Mouse (Mus musculus): Measurements from ENCODE around the gene Mterf4. TPM values are rescaled to one million over a fixed set of nuclear protein-coding genes. Genes with fewer than 3 reads are reported as not detected.
"Not testable (repeated sequence)": the region's sequence is repeated elsewhere in the genome, so short reads cannot be mapped to it uniquely, and the experiment has no call there.

Mterf4 gene
- 10 to 100 TPM in 1 of 2 experiments, 1 to 10 TPM in 1; 8.6 to 10.8 TPM for total RNA-seq (2021)
- long read RNA-seq, experiment 1, transcript Mterf4-201 (4 exons, 1,366 nt), result major isoform, 8 of 11 reads
- long read RNA-seq, experiment 1, partial matches to known transcripts, result 0 of 11 reads
- long read RNA-seq, experiment 1, other reads (novel, unspliced or antisense), result 3 of 11 reads
- long read RNA-seq, experiment 2, transcript Mterf4-201 (4 exons, 1,366 nt), result major isoform, 5 of 8 reads
- long read RNA-seq, experiment 2, partial matches to known transcripts, result 0 of 8 reads
- long read RNA-seq, experiment 2, other reads (novel, unspliced or antisense), result 1 of 8 reads

DNA sequence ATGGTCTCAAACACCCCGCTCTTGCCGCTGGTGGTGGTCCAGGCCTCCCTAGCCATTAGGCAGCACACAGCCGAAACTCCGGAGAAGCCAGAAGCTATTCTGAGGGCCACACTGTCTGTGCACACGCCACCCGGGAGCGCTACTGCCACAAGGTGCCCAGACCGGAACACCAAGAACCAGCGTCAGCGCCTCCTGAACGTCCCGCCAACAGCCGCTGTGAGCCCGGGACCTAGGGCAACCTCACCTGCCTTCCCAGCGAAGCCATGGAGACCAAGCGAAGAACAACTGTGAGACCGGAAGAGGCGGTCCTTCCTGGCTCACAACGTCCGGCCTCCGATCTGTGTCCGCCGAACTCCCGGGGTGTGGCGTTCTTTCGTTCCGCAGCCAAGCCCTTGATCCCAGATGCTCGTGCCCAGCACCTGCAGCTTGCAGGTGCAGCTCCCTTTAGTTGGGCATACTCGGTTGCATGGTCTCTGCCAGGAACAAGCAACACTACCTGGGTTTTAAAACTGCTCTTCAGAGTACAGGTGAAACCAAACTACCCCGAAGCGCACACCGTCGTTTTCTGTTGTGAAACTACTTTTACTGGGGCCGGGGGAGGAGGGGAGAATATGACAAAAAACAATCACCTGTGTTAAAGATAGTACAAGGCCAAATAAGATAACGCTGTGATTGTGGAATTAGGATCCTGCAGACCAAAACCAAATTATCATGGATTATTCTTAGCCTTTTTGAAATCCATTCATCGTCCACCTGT lies at the start of gene Mterf4:
Gene Mterf4 (minus strand): TSS at position 335 of the 757 bp plus-strand sequence.
- peak; percentile 70 for DNase-seq

GRCm38 (mm10) chr1:93352724-93353123 lies 47.0 kb upstream of the Mterf4 start:
- no peak for DNase-seq

GRCm38 (mm10) chr1:93349701-93350100 lies 44.0 kb upstream of the Mterf4 start:
- DNase-seq, result no peak

GRCm38 (mm10) chr1:93347176-93347575 lies 41.5 kb upstream of the Mterf4 start:
- DNase-seq, result no peak

- DNase-seq, result peak; percentile 92
These were observed 37.9 kb upstream of the Mterf4 start for GRCm38 (mm10) chr1:93343504-93344047.

DNA sequence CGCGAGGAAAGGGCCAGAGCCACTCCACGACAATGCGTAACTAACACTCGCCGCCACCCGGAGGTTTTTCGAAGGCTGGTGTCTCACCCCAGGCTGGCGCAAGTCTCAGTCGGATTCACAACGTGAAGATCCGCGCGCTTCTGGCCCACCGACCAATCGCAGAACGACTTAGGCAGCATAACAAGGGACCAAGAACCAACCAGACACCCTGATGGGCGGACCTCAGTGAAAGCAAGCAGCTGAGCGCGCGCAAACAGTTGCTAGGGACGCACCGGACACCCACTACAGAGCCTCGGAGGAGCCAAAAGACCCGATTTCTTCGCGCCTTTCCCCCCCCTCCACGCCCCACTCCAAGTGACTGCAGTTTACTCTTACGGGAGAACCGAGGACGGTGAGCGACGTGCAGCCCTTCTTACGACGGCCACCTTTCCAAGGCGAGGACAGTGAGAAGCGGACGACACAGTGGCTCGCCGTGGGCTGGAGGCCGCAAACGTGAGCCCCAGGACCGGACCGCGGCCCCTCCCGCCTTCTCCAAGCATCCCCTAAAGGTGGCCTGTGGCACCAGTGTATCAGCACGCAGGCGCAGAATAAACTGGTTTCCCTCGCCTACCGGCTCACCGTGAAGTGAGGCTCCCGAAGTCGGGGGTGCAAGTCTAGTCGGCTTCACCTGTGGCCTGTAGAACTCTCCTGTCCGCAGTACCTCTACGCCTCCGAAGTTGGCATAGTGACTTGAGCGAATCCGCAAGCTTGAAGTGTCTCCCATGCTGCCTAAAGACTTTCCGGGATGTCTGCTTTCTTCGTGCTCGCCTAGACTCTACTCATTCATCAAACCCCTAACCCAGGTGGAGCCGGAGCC lies 37.2 kb upstream of the Mterf4 start, which contains the start of the genes Ppp1r7 and Pask:
Gene Ppp1r7 (plus strand): TSS at position 207 of the 856 bp plus-strand sequence.
Gene Pask (minus strand): TSS at position 835 of the 856 bp plus-strand sequence.
- DNase-seq, result peak; percentile 94

DNA sequence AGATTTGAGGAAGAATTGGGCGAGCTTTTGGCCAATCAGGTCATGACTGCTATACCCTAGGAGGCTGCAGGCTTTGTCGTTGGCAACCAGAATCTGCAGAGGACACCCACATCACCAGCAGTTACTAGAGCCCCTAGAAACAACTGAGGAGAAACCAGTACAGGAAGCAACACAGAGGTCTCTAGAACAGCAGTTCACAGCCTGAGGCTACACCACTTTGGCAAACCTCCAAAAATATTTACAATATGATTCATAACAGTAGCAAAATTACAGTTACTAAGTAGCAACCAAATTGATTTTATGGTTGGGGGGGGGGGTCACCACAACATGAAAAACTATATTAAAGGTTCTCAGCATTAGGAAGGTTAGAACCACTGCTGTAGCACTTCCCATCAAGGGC lies 28.9 kb upstream of the Mterf4 start:
- no peak for DNase-seq

DNA sequence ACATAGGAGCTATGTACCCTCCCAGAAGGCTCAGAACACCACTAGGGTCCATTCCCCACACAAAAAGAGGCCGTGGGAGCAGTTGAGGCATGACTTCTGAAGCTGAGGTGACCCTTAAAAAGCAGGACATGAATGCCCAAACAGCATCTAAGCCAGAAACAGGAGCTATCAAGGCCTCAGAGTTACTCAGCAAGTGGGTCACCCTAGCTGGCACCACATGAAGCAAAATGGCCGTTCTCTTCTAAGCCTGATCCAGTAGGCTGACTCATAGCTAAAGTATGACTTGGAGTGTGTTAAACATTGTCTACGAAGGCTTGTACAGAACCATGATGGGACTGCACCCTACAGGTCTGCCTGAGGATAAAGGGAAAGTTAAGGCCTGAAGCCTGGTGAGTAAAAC lies 20.7 kb upstream of the Mterf4 start:
- no peak for DNase-seq

GRCm38 (mm10) chr1:93323973-93324372 lies 18.3 kb upstream of the Mterf4 start:
- DNase-seq, result no peak

DNA sequence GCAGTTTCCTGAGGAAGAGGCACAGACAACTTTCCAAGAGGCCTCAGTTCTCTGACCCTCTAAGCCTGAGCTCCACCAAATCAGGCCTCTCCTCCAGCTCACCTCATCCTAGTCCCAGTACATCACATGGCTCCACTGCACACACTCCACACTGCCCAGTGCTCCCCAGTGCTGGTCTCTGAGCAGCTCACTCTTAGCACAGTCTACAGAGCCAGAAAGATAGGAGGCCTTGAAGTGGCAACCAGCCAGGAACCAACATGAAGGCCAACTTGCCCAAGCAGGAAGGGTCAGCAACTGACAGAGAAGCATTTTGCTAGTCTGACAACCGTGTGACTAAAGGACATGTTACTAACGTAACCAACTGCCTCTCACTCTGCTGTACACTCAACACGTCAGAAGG lies 5.1 kb downstream of the Mterf4 start:
- no peak for DNase-seq

- no peak for DNase-seq
These were observed 5.9 kb downstream of the Mterf4 start for GRCm38 (mm10) chr1:93299791-93300190.

DNA sequence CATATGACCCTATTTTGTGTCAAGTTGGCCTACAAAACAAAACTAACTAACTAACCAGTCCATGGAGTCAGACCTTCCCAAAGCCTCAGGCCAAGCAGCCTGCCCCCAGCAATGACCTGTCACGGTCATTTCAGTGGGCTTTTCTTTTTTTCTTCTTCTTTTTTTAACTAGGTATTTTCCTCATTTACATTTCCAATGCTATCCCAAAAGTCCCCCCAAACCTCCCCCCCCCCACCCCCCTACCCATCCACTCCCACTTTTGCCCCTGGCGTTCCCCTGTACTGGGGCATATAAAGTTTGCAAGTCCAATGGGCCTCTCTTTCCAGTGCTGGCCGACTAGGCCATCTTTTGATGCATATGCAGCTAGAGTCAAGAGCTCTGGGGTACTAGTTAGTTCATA lies 11.2 kb downstream of the Mterf4 start:
- DNase-seq, result not testable (repeated sequence)

DNA sequence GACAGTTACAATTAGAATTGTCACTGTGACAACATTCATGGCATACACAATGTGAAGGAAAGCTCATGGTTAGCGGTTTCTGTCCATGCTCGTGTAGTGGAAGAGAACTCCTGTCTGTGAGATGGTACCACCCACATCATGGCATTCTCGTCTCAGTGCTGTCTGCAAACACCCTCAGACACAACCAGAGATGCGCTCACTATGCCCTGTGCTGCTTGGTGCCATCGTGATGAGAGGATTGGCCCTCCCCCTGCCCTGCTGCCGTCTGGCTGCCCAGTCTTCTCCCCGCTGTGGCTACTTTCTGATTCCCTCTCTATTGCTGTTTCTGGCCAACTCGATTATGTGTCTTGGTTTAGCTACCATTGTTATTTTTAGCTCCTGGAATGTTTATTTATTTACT lies 13.7 kb downstream of the Mterf4 start:
- DNase-seq, result no peak

DNA sequence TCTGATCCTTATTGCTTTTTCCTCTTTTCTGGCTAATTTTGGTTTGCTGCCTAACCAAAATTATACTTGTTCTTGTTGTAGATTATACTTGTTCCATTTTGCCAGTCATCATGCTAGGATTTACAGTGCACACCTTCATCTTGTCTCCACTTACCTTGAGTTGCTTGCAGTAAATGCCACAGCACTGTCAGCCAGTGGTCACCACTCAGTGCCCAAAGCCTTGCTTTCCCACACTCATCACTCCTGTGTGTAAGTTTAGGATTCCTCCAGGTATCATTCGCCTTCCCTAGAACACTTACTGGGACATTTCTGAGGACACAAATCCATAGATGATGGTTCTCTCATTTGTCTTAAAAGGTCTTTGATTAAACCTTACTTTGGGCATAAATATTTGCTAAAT lies 14.1 kb downstream of the Mterf4 start:
- DNase-seq, result no peak

DNA sequence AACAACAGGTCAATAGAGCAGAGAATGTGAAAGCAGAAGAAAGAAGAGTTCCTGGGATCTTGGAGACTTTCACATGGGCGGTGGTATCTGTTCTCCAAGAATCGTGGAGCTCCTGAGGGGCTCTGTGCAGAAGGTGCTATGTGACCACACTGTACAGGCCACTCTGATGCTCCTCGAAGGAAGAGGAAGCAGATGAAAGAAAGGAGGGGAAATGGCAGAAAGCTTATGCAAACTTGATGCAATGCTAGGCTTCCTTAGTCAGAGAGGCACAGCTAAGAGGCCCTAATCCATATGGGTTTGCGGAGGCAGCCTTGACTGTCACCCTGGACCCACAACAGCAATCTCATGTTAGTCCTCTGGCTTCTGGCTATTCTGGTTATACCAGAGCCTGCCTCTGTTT lies 14.8 kb downstream of the Mterf4 start:
- no peak for DNase-seq

DNA sequence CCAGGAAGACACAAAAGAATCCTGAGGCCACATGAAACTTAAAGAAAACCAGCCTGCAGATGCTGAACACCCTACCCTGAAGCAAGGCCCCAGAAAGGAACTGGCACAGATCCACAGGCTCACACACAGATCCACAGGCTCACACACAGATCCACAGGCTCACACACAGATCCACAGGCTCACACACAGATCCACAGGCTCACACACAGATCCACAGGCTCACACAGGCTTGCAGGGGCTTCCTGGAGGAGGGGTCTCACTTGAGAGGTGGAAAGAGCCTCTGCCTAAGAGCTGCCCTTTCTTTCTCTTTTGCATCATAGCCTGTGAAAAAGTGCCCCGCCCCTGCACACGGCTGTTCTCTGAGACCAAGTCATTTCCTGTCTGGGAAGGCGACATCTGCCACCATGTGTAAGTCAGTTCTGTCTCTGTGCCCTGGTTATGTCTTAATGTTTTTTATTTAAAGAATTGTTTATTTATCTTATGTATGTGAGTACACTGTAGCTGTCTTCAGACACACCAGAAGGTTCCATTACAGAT lies 16.0 kb downstream of the Mterf4 start:
- DNase-seq, result no peak

DNA sequence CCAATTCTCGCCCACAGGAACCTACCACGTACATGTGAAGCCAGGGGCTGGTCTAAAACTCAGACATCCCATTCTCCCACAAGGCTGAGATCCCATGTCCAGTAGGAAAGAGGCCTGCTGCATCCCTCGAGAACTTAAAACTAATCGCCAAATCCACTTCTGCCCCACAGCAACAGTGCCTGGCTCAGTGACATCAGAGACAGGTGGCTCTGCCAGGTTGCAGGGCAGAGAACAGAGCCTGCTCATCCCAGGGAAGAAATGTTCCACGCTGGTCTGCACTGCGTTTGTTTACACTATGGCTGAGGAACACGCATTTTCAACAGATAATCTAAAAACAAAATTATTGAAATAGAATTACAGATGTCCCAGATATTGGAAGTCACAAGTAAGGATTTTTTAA lies 28.7 kb downstream of the Mterf4 start:
- DNase-seq, result no peak

DNA sequence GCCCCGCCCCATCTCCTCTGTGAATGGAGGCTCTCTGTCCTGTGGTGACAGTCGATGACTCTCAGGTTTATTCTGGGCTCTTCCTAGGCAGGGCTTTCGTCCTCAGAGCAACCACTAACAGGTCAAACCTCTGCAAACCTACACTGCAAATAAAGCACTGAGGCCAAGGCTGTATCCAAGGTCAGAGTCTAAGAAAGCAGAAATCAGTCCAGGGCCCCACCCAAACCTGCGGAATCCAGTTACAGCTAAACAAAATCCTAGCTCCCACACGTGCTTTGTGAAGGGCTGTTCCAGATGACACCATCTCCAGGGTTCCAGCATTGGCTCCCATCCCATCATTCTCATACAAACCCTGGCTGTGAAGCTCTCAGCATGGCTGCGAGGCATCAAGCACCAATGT lies 30.2 kb downstream of the Mterf4 start:
- DNase-seq, result no peak

GRCm38 (mm10) chr1:93272409-93272821 lies 33.3 kb downstream of the Mterf4 start:
- DNase-seq, result no peak

DNA sequence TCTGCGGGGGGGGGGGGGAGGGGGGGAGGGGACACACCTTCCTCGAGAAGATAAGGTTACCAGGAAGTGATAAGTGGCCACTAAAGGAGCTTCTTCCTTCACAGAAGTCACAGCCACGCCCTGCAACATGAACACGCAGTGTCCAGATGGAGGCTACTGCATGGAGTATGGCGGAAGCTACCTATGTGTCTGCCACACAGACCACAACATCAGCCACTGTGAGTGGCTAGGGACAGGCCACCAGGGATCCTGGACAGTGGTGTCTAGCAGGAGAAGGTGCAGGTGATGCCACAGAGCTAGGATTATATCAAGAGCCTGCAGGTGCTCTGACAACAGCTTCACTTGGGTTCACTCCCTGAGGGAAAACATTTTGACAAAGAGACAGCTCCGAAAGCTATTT lies 34.0 kb downstream of the Mterf4 start:
- DNase-seq, result no peak

DNA sequence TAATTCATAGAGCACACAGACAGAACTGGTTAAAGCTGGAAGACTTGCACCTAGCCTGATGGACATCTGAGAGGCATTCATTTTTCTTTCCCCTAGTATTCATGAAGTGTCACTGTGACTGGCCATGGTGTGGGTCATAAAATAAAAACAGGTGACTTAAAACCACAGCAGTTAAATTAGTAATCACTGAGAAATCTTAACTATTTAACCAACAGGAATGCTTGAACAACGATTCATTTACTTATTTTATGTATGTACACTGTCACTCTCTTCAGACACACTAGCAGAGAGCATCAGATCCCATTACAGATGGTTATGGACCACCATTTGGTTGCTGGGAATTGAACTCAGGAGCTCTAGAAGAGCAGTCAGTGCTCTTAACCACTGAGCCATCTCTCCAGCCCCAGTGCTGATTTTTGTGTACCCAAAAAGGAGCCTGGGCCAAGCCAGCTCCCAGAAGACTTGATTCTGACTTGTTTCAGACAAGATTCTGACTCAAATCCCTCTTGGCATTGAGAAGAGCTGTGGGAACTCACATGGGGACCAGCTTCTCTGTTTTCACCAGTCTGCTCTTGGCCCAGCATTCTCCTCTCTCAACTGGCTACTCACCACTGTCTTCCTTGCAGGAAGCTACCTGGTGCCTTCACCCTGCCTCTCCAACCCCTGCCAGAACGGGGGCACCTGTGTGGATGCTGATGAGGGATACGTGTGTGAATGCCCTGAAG lies 35.0 kb downstream of the Mterf4 start:
- DNase-seq, result no peak
